Mouse (Mus musculus): ENCODE results near the gene Cmtm7.

Gene Cmtm7

GRCm38 (mm10) chr9:114802191-114802590 is 20.5 kb upstream of the Cmtm7 start:
- TF ChIP-seq GATA4 (IDR thresholded peaks at IDR 0.05; ENCODE audit: insufficient replicate concordance, low read length), result no peak

DNA sequence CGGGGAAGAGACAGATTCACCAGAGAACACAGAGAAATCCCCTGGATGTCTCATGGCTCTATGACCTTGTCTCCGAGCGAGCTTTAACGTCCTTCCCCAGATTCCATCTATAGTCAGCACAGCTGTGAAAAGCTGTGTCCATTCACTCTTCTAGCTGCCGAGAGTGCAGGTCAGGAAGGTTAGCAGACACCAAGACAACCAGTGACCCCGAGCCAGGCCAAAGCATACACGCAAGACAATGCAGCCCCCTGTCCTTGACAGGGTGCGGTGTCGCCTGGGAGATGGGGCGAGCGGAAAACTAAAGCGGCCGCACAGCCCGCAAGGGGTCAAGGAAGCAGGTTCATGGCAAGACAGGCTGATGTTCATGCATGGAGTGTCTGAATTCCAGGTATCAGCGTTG is 19.6 kb upstream of the Cmtm7 start:
- no peak for TF ChIP-seq GATA4 (IDR thresholded peaks at IDR 0.05; ENCODE audit: insufficient replicate concordance, low read length)

- TF ChIP-seq GATA4 (IDR thresholded peaks at IDR 0.05; ENCODE audit: insufficient replicate concordance, low read length), result no peak
Measured at GRCm38 (mm10) chr9:114799498-114800107, 17.9 kb upstream of the Cmtm7 start.

DNA sequence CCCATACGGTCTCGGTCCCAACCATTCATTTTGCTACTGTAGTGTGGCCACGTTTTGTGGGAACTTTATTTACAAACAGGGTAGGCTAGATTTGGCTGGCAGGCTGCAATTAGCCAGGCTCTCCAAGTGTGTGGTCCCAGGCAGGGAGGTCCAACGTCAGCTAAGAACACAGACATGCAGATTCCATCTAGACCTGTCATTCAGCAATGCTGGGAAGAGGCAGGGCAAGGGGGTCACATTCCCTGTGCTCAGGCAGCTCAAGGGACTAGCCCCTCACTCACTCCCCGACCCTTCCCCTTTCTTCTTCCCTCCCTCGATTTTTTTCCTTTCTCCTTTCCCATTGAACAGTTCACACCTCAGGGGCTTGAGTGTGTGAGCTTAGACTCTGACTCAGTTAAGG is 17.2 kb upstream of the Cmtm7 start:
- TF ChIP-seq GATA4 (IDR thresholded peaks at IDR 0.05; ENCODE audit: insufficient replicate concordance, low read length), result no peak

DNA sequence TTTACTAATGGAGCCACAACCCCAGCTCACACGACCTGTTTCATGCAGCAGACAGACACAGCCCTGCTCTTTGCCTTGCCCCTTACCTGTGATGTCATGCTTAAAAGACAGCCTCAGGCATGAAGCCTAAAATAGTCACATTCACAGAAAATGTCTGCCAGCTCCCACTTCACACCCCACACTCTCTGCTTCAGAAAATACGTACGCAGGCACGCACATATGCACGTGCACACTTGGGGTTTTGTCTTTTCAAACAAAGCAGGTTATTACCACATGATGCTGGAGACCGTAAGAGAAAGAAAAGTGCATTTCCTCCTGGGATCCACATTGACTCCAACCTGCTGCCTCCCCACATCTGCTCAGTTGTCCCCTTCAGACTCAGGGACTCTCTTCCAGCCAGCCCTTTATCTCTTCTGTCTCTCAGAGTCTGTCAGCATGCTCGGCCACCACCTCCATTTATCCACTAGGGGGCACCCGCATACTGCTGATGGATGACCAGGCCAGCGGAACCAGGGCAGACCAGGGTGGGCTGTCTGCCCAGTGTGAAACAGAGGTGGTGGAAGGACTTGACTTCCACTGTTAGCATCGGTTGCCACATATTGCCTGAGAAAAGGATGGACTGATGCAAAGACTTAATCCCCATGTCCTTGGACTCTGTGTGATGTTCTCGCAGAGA is 15.8 kb upstream of the Cmtm7 start:
- peak; percentile 22; the same call in 1 of the 2 replicates for TF ChIP-seq GATA4 (IDR thresholded peaks at IDR 0.05; ENCODE audit: insufficient replicate concordance, low read length)

DNA sequence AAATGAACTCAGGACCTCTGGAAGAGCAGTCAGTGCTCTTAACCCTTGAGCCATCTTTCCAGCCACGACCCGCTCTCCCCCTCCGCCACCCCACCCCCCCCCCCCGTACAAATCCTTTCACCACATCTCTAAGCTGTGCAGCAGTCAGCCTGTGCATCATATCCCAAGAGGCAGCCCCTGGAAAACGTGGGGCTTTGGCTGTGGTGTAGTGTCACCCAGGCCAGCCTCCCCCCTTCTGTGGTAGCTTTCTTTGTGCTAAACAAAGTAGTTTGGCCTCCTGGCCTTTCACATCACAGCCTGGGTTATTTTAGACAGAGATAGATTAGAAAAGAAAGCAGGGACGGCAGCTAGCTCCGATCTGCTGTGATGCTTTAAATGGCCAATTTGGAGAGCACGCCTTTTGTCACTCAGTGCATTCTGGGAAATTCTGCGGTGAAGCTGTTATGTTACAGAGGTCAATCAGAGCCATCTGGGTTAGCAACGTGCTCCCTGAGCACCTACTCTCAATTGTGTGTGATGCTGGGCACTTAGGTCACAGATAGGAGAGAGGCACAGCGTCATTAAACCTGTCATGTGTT is 14.9 kb upstream of the Cmtm7 start:
- no peak for TF ChIP-seq GATA4 (IDR thresholded peaks at IDR 0.05; ENCODE audit: insufficient replicate concordance, low read length)

DNA sequence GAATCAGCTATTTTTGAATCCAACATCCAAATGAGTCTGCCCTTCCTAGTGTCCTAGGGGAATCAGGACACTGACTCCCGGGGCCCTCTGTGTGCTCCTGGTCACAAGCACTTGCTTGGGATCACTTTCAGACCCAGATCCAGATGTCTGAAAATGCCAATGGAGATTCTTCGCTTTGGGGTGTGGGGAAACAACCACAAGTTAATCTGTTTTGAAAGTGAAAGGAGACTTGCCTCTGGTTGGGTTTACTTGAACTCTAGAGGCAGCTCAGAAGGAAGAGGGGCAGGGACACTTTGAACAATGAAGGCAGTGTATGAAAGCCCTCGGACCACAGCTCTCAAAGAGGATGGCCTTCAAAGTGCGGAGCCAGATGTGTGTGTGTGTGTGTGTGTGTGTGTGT is 12.8 kb upstream of the Cmtm7 start:
- no peak for TF ChIP-seq GATA4 (IDR thresholded peaks at IDR 0.05; ENCODE audit: insufficient replicate concordance, low read length)

DNA sequence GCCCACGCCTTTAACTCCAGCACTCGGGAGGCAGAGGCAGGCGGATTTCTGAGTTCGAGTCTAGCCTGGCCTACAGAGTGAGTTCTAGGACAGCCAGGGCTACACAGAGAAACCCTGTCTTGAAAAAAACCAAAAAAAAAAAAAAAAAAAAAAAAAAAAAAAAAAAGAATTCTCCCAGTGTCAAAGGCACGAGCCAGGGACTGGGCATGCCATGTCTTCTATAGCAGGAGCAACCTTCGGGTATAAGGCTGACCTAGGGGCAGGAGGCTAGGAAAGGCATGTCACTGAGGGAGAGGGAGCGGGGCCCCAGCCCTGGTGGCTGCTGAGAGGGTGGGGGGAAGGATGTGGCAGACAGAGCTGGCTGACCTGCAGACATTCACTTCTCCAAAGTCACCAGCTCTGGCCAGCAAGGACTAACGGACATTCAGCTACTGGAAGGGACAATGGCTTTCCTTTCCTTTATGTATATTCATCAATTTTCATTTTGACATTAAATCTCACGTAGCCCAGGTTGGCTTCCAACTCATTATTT is 12.2 kb upstream of the Cmtm7 start:
- TF ChIP-seq GATA4 (IDR thresholded peaks at IDR 0.05; ENCODE audit: insufficient replicate concordance, low read length), result no peak

DNA sequence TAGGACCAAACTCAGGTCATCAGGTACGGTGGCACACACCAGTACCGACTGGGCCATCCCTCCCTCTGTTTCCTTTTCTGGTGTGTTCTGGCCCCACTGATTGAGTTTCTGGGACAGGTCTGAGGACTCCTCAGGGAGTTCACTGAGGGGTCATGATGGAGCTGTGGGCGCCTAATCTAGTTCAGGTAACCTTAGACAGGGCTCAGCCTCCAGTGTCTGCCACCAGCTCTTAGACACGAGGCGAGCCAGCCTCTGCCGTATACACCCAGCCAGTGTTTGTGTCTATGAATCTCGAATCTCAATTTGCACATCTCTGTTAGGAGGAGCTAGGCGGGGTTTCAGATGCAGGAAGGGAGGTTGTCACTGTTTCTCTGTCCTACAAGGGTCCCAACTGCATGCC is 8.3 kb upstream of the Cmtm7 start:
- no peak for TF ChIP-seq GATA4 (IDR thresholded peaks at IDR 0.05; ENCODE audit: insufficient replicate concordance, low read length)

GRCm38 (mm10) chr9:114789557-114789956 is 7.9 kb upstream of the Cmtm7 start:
- no peak for TF ChIP-seq GATA4 (IDR thresholded peaks at IDR 0.05; ENCODE audit: insufficient replicate concordance, low read length)

DNA sequence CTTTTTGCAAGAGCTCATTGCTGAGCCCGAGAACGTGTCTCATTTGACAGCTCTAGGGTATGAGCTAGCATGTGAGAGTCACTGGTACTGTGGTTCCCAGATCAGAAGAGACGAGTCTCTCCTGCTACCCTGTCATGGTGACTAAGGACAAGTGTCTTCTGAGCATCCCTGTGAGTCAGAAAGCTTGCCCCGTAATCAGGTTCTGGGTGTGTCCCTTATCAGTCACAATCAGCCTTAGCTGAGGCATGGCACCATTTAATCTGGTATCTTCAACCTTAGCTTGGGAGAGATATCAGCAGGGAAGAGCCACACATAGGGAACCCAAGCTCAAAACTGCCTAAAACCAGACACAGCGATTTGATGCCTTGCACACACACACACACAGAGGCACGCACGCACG is 7.0 kb upstream of the Cmtm7 start:
- TF ChIP-seq GATA4 (IDR thresholded peaks at IDR 0.05; ENCODE audit: insufficient replicate concordance, low read length), result no peak

GRCm38 (mm10) chr9:114787716-114788115 is 6.1 kb upstream of the Cmtm7 start:
- no peak for TF ChIP-seq GATA4 (IDR thresholded peaks at IDR 0.05; ENCODE audit: insufficient replicate concordance, low read length)

DNA sequence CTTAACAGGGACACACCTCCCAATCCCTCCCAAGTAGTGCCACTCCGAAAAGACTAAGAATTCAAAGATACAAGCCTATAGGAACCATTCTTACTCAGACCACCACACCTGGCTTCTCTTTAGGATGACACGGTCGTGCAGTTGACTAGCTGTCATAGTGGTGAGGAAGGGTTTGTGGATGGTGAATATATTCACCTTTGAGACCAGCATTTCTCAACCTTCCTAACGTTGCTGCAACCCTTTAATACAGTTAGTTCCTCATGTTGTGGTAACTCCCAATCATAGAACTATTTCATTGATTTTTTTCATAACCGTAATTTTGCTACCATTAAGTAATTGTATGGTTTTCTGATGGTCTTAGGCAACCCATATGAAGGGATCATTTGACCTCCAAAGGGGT is 5.5 kb upstream of the Cmtm7 start:
- TF ChIP-seq GATA4 (IDR thresholded peaks at IDR 0.05; ENCODE audit: insufficient replicate concordance, low read length), result no peak

- TF ChIP-seq GATA4 (IDR thresholded peaks at IDR 0.05; ENCODE audit: insufficient replicate concordance, low read length), result no peak
Measured at GRCm38 (mm10) chr9:114785432-114786125, 3.9 kb upstream of the Cmtm7 start.

- no peak for TF ChIP-seq GATA4 (IDR thresholded peaks at IDR 0.05; ENCODE audit: insufficient replicate concordance, low read length)
Measured at GRCm38 (mm10) chr9:114780746-114781525, 720 bp downstream of the Cmtm7 start.

Data from liver, adult (tissue).